Mouse (Mus musculus) frontal cortex, postnatal 14 days (tissue): Measurements from ENCODE around the gene Pdxk.
A peak's percentile ranks its signal among the peaks of the same experiment; 100 is the strongest.
"Not testable (repeated sequence)": the region's sequence is repeated elsewhere in the genome, so short reads cannot be mapped to it uniquely, and the experiment has no call there.

Experiments
- DNase-seq, 2 experiments: peaks; one replicate each; pipeline ENCODE4 v3.0.0; 2022; ENCODE audit warnings: low spot score in 2 of 2

The Pdxk gene

DNA sequence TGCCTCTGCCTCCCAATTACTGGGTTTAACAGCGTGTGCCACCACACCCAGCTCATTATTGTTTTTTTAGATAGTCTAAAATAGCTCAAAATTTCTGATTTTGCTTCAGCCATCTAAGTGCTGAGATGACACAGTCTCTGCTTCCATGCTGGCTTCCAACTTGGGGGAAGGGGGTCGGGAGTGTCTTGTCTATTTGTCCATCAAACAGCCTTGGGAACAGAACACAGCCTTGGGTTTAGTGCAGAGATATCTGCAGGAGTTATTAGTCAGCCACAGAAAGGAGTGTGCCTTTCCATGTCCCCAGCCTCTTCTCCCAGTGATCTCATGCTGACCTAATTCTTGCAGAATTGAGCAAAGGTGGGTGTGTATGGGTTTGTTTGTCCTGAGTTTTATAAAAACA is 46.0 kb downstream of the Pdxk start:
- no peak for DNase-seq

DNA sequence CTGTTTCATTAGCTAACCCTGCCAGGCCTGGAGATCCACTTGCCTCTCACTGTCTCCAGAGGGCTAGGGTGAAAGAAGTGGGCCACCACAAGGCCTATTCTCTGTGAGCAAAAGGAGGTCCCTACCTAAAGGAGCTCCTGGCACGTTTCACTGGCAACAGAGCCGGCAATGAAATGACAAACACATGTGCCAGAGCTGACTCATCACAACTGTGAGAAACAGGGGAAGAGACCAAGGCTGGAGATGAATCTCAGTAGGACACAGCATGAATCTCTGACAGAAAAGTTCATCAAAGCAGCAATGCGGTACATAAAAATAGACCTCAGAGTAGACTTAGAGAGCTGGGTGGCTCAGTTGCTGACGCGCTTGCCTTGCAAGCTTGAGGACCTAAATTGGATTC is 46.9 kb downstream of the Pdxk start:
- no peak for DNase-seq

DNA sequence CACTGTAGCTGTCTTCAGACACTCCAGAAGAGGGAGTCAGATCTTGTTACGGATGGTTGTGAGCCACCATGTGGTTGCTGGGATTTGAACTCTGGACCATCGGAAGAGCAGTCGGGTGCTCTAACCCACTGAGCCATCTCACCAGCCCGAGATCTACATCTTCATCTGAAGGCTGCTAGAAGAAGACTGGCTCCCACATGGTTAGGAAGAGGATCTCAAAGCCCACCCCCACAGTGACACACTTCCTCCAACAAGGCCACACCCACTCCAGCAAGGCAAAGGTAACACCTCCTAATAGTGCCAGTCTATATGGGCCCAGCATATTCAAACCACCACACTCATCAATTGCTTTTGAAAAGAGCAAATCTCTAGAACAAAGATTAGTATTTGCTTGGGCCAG is 49.8 kb downstream of the Pdxk start:
- DNase-seq, result not testable (repeated sequence)

DNA sequence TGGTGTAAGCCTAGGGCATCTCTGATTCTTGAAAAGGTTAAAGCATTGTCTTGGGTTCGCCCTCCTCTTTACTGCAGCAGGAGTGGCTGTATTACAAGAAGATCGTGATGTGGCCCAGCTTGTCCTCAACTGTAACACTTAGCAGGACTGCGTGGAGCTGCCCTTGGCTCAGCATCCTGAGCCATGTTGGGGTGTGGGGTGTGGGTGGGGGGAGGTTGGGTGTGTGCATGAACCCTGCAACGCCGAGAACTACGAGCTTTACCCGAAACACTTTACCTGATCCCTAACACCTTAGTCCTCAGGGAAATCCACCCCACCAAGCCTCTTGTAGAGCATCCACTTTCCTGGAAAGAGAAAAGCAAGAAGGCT is 51.6 kb downstream of the Pdxk start:
- DNase-seq, result no peak

DNA sequence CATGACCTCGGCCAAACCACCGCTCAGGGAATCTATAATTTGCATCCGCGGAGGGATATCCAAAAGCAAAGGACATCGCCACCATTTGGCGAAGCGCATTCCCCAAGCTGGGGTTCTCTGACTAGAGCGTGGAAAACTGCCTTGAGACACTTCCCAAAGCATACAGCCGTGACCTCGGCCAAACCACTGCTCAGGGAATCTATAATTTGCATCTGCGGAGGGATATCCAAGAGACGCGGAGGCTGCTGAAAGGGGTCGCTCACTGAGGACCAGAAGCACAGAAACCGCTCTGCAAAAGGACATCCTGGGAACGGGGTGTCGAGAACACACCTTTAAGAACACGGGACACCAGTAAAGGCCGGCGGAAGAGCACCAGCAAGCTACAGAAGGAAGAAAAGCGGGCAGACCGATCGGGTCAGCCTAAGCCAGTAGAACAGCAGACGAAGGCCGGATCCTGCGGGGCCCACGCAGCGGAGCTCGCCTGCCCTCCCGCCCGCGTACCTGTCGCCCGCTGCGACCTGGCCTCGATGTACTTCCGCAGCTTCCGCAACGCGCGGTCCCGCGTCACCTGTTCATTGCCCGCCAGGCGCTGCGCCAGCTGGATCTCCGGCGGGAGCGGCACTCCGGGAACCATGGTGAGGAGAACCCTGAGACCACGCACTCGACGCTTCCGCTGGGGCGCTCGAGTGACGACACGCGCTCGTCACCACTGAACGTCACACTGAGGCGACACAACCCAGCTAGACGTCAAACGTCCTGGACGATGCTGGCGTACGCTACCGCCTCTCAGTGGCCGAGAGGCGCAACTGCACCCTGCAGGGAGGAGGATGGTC is 52.2 kb downstream of the Pdxk start, which contains the start of gene Rrp1:
Rrp1 (minus strand) TSS at position 725 of the 833 bp plus-strand sequence.
- DNase-seq, result peak; percentile 96

DNA sequence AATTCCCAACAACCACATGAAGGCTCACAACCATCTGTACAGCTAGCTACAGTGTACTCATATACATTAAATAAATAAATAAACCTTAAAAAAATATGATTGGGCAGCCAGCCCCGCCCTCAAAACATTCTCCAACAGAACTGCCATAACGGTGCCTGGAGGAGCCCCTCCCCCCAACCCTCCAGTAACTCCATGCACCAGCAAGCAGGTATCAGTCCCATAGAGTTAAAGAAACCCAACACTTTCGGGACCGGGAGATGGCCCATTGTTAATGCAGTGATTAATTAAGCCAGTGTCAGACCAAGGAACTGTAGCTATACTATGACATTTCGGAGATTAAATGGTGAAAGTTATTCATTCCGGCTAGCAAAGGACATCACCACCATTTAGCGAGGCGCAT is 52.9 kb downstream of the Pdxk start:
- DNase-seq, result no peak

DNA sequence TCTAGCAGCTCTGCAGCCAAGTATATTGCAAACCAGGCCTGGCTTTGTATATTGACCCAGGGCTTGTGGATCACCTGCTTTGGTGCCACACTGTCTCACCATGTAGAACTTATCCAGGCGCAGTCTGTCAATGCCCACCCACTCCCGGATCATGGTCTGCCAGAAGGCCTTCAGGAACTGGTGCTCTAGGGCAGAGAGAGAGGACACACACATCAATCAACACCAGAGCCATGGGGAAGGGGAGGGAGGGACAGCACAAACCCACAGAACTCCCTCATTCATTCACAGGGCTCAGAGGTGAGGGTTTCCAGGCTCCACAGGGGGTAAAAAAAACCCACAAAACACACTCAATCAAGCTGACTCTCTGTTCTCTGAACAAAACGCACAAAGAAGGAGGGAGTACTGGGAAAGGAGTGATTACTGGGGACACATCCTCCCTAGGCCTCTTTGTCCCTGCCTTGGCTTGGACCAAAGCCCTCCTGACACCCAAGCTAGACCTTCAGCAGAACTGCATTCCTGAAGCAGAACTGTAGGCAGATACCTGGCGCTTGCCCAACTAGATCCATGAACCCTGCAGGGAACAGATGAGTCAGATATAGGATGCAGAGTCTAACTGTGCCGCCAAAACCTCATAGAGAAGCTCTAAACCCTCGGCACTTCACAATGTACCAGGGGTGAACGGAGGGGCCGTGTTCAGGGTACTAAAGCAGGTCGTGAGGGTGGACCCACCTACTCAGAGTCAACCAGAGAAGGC is 55.6 kb downstream of the Pdxk start:
- DNase-seq, result no peak

DNA sequence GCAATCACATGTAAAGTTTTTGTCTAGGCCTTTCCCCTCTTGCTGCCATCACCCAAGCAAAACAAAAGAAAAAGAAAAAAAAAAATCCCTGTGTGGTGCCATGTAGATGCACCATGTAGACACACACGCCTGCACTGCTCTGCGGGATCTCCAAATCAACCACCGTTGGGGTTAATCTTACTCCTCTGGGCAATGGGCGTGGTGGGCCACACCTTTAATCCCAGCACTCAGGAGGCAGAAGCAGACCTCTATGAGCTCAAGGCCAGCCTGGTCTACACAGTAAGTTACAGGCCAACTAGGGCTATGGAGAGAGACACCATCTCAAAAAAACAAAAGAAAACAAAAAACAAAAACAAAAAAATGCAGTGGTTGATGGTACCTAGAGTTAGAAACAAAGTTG is 57.6 kb downstream of the Pdxk start:
- DNase-seq, result no peak

DNA sequence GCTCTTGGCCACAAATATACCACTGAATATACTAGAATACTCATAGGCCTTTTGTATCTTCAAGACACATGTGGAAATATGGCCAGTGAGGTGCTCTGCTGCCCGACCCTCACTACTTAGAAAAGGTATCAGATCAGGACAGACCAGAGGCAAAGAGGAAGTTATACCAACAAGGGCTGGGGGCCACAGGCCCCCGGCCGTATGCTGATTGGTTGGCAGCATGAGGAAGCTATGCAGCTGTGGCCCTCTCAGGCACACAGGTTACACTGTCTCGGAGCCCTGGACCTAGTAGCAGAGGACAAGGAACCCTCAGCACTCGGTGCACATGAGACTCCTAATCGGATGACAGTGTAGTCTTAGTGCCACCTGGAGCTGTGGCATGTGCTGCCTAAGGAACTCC is 58.6 kb downstream of the Pdxk start:
- no peak for DNase-seq

DNA sequence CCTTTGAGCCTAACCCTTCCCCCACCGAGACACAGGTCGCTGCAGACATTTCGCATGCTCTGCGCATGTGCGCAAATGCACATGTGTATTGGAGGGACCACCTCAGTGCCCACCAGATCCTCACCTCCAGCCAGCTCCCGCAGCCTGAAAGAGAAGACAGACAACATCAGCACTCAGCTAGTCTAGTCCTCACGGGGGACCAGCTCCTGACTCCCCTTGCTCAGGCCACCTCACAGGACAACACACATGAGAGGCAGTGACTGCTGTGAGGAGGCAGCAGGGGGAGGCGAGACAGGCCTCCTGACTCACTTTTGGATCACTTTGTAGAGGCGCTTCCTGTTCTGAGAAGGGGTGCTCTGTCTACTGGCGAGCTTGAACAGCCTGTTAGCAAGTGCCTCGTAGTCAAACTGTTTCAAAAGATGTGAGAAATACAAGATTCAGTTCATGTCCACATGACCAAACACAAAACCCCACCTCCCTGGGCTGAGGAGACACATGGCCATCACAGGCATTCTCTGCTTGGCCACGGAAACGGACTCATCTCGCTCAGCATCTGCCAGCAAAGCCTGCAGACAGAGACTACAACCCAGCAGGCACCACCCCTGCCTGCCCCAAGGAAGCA is 62.4 kb downstream of the Pdxk start:
- DNase-seq, result no peak

DNA sequence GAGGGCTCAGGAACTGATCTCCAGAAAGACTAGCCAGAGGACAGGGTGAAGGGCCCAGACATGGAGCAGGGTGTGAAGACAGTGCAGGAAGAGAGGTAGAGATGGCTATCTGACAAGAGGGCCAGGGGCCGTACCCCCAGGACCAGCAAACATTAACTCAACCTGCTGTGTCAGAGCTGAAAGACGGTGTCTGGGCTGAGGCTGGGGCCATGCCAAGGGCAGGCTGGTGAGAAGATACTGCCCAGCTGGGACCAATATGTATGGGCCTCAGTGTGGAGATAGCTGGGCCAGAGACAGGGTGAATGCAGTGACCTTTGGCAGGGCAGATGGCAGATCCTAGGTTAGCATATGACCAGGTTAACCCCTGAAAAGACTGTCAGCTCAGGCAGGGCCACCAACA is 63.6 kb downstream of the Pdxk start:
- no peak for DNase-seq

DNA sequence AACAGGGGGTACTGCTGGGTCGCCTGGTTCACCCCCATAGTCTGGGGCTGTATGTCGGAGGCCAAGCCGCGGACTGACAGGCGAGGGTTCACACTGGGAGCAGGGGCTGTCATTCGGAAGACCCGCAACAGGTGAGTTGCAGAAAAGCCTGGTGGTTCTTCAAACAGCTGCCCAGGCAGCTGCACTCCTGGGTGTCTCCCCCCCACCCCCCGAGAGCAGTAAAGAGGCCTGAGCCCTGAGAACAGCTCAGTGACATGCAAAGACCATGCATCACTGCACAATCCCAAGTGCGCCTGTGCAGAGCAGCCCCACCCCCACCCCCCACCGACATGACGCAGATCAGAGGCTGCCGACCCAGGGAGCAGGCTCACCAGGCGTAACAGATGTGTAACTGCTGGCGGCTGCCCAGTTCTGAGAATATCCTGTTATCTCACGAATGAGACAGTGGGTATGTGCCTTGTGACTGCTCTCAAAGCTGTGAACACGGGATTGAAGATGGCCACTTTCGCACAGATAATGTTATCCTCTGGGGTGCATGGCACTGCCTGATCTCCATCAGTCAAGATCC is 65.6 kb downstream of the Pdxk start:
- no peak for DNase-seq

DNA sequence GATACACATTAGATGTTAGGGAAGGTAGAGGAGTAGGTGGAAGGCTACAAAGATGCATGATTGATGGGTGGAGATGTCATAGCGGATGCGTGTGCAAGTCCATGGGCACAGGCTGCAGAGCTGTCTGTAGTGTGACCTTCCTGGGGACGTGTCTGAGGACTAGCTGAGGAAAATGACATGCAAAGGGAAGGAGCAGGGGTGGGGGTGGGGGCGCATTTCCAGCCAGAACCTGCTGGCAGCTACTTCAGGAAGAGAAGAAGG is 68.2 kb downstream of the Pdxk start:
- no peak for DNase-seq

DNA sequence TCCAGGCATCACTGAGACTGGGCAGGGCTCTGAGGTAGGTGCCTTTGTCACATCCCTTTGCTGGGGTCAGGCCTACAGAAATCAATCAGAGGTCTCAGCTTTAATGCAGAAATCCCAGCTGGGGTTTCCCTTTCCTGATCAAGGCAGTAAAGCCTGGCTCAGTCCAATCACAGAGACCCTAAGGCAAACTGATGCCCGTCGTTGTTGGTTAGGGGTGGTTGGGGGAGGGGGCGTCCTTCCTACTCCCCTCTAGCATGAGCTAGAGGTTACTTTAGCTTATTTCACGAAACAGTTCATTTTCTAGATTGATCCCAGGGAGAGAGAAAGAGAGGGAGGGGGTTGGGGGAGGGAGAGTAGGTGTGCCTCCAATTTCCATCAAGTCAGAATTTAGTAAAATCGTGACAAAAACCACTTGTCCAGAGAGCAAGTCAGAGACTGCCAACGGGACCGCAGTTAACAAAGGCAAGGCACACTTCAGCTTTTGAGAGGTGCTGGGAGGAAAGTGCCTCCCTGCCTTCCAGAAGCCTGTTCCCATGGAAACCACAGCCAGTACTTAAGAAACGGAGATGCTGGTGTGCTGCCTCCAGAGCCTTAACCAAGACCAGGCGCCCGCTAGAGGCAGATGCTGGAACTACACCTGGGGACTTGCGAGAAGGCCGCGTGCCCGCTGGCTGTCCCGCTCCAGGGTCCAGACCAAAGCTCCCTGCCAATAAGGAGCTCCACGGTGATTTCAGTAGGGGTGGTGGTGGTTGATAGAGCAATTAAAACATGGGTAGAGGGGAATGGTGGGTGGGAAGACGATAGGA is 68.8 kb downstream of the Pdxk start:
- peak; percentile 90 to 98 for DNase-seq

DNA sequence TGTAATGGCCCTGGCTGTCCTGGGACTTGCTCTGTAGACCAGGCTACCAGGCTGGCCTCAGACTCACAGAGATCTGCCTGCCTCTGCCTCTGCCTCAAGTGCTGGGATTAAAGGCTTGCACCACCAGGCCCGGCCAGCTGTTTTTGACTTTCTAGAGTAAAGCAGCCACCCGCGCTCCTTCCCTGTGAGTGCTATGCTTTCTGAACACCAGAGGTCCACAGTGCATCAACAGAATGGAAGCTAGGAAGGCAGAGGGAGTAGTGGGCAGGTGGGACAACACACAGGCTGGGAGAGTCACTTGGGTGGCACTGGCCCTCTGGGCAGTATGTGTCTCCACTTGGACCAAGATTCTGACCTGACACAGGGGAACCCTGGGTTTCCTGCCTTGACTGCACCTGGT is 69.4 kb downstream of the Pdxk start:
- DNase-seq, result no peak

DNA sequence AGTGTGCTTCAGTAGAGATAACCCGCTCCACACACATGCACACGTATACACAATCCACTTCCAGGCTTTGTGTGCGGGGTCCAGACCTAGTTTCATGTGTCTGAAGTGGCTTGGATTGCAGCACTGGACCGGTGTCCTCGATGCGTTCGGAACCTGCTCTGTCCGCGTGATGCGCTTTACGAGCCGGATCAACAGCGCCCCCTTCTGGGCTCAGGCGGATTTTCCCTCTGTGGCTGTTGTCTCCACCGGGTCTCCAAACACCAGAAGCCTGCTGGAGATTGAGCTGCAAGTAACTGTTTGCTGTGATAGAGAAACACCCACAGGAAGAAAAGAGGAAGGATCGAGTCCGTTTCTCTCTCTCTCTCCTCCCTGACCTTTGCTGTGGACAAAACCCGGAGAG is 72.7 kb downstream of the Pdxk start:
- DNase-seq, result peak; percentile 72 to 84

DNA sequence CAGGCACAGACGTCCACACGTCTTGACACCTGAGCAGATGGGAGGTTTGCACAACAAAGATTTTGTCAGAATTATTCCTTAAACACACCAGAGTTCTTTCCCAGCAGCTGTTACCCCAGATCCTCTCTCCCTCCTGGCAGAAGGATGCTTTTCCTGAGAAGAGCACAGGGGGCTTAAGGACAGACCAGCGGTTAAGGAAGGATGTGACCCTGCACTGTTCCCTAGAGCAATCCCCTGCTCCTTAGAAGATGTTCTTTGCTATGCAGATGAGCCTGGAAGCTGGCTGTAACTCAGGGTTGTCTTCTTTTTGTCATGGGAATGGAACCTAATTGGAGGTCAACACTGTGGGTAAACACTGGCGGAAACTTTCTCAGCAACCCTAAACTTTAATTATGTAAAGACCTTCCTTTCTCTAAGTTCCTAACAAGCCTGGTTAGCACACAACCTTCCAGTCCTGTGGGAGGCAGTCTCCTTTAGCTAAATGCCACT is 73.7 kb downstream of the Pdxk start:
- DNase-seq, result no peak

DNA sequence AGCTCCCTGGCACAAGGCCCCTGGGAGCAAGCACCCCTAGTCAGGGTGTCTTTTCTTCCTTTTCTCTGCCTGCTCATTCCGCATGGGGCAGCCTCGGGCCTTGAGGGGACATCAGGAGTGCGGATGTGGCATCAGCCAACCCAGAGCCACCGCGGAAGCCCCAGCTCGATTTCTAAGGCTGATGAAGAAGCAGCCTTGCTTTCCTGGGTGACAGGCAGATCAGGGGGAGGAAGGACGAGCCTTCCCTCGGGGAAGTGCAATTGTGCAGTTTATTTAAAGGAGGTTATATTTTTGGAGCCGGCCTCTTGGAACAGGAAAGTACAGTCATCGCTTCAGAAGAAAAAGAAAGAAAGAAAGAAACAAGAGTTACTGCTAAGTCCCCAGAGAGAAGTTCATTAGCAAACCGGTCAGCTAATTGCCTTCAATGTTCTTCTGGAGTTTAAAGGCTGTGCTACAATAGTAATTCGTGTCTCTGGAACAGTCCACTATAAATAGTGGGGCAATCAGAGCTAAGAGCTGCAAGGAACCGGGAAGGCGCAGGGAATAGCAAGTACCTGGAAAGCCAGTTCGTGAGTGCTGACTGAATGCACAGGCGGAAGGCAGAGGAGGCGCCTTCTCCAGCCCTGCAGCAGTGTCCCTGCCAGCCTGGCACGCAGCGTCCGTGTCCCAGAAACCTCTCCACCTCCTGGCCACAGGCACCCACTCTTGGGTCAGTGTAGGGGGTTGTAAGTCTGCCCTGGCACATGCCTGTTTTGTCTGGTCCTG is 76.4 kb downstream of the Pdxk start:
- peak; percentile 57 to 64 for DNase-seq
